Mouse (Mus musculus) MEL (cell line): ENCODE data around the gene Gm9903. TPM values are rescaled to one million over a fixed set of nuclear protein-coding genes. Genes with fewer than 3 reads are reported as not detected.

Experiments
- DNase-seq: peaks from one replicate; pipeline ENCODE4 v3.0.0; 2011; ENCODE audit warnings: low read depth, low spot score
- H3K27ac ChIP-seq: 2 replicates; pipeline ENCODE4 v1.5.1; 2012; ENCODE audit warnings: low read depth, mild to moderate bottlenecking, control low read depth, low read length, moderate library complexity; ENCODE audit not compliant: control insufficient read depth
- H3K27me3 ChIP-seq, 2 experiments: fragments of 150-350 bp in 1 of 2; sonication (generic) in 1 of 2; 2 replicates each; pipeline ENCODE4 v1.6.1; 2012; ENCODE audit warnings: low read length in 2 of 2, mild to moderate bottlenecking in 2 of 2, improper control_type of control experiment in 1 of 2, moderate library complexity in 1 of 2; ENCODE audit not compliant: insufficient read depth in 2 of 2, control insufficient read depth in 1 of 2
- H3K36me3 ChIP-seq, 2 experiments: 2 replicates each; pipeline ENCODE4 v1.6.1; 2012 to 2014; ENCODE audit warnings: low read length in 2 of 2, improper control_type of control experiment in 1 of 2, inconsistent platforms in 1 of 2, mild to moderate bottlenecking in 1 of 2; ENCODE audit not compliant: insufficient read depth in 2 of 2, control insufficient read depth in 1 of 2
- H3K4me1 ChIP-seq, 2 experiments: fragments of 150-350 bp in 1 of 2; sonication (generic) in 1 of 2; 2 replicates each; pipeline ENCODE4 v1.6.1; 2012; ENCODE audit warnings: low read length in 2 of 2, improper control_type of control experiment in 1 of 2, mild to moderate bottlenecking in 1 of 2; ENCODE audit not compliant: insufficient read depth in 2 of 2, control insufficient read depth in 1 of 2
- H3K4me3 ChIP-seq, 2 experiments: fragments of 150-350 bp in 1 of 2; sonication (generic) in 1 of 2; 2 replicates each; pipeline ENCODE4 v1.5.1; 2012; ENCODE audit warnings: low read depth in 2 of 2, low read length in 2 of 2, mild to moderate bottlenecking in 2 of 2, moderate library complexity in 2 of 2, control low read depth in 1 of 2, improper control_type of control experiment in 1 of 2; ENCODE audit not compliant: control insufficient read depth in 1 of 2, insufficient read depth in 1 of 2
- H3K79me2 ChIP-seq: 2 replicates; pipeline ENCODE4 v1.6.1; 2012; ENCODE audit warnings: mild to moderate bottlenecking, low read length, moderate library complexity; ENCODE audit not compliant: control insufficient read depth, poor library complexity, insufficient read depth
- H3K9ac ChIP-seq: 2 replicates; pipeline ENCODE4 v1.6.1; 2012; ENCODE audit warnings: low read depth, mild to moderate bottlenecking, control low read depth, low read length, moderate library complexity; ENCODE audit not compliant: control insufficient read depth, poor library complexity, severe bottlenecking
- H3K9me3 ChIP-seq: fragments of 150-350 bp; sonication (generic); replicated peaks from 2 replicates; pipeline ENCODE4 v1.6.1; 2012; ENCODE audit warnings: mild to moderate bottlenecking, low read length, improper control_type of control experiment, moderate library complexity; ENCODE audit not compliant: insufficient read depth
- BHLHE40 ChIP-seq: IDR thresholded peaks from 2 replicates; pipeline ENCODE4 v1.6.1; 2012; ENCODE audit warnings: low read depth, mild to moderate bottlenecking, inconsistent platforms, low read length, improper control_type of control experiment, borderline replicate concordance
- CHD1 ChIP-seq: IDR thresholded peaks from 2 replicates; pipeline ENCODE4 v1.6.1; 2012; ENCODE audit warnings: low read depth, mild to moderate bottlenecking, inconsistent platforms, low read length, improper control_type of control experiment
- CHD2 ChIP-seq: IDR thresholded peaks from 2 replicates; pipeline ENCODE4 v1.6.1; 2011; ENCODE audit warnings: low read length, improper control_type of control experiment
- CTCF ChIP-seq, 3 experiments: IDR thresholded peaks in 2 of 3; conservative IDR thresholded peaks in 1 of 3; 2 replicates each; pipeline ENCODE4 v1.5.1; 2011 to 2012; ENCODE audit warnings: low read length in 3 of 3, low read depth in 2 of 3, mild to moderate bottlenecking in 2 of 3, improper control_type of control experiment in 1 of 3, inconsistent platforms in 1 of 3, mixed read lengths in 1 of 3, moderate library complexity in 1 of 3; ENCODE audit not compliant: control insufficient read depth in 1 of 3, insufficient read depth in 1 of 3, poor library complexity in 1 of 3, severe bottlenecking in 1 of 3
- E2F4 ChIP-seq: IDR thresholded peaks from 2 replicates; pipeline ENCODE4 v1.6.1; 2011; ENCODE audit warnings: low read depth, low read length, improper control_type of control experiment, borderline replicate concordance
- ELF1 ChIP-seq: IDR thresholded peaks from 2 replicates; pipeline ENCODE4 v1.6.1; 2014; ENCODE audit warnings: low read depth, mild to moderate bottlenecking, inconsistent platforms, low read length, improper control_type of control experiment, moderate library complexity
- EP300 ChIP-seq, 2 experiments: IDR thresholded peaks; 2 replicates each; pipeline ENCODE4 v1.6.1; 2011; ENCODE audit warnings: improper control_type of control experiment in 2 of 2, low read length in 2 of 2, low read depth in 1 of 2, mild to moderate bottlenecking in 1 of 2
- ETS1 ChIP-seq: IDR thresholded peaks from 2 replicates; pipeline ENCODE4 v1.6.1; 2012; ENCODE audit warnings: low read depth, mild to moderate bottlenecking, inconsistent platforms, low read length, improper control_type of control experiment, moderate library complexity
- GATA1 ChIP-seq: IDR thresholded peaks from 2 replicates; pipeline ENCODE4 v1.6.1; 2011; ENCODE audit warnings: low read depth, low read length, improper control_type of control experiment
- HCFC1 ChIP-seq: IDR thresholded peaks from 2 replicates; pipeline ENCODE4 v1.6.1; 2012; ENCODE audit warnings: low read depth, mild to moderate bottlenecking, inconsistent platforms, low read length, improper control_type of control experiment, moderate library complexity
- JUND ChIP-seq: IDR thresholded peaks from 2 replicates; pipeline ENCODE4 v1.6.1; 2011; ENCODE audit warnings: low read depth, mild to moderate bottlenecking, improper control_type of control experiment, low read length
- KAT2A ChIP-seq: conservative IDR thresholded peaks from 2 replicates; pipeline ENCODE4 v1.6.1; 2012; ENCODE audit warnings: low read depth, low read length, improper control_type of control experiment, inconsistent platforms
- MAFK ChIP-seq: IDR thresholded peaks from 2 replicates; pipeline ENCODE4 v1.6.1; 2011; ENCODE audit warnings: low read depth, mild to moderate bottlenecking, low read length, improper control_type of control experiment, borderline replicate concordance
- MAZ ChIP-seq: IDR thresholded peaks from 2 replicates; pipeline ENCODE4 v1.6.1; 2012; ENCODE audit warnings: low read depth, mild to moderate bottlenecking, inconsistent platforms, low read length, improper control_type of control experiment
- MEF2A ChIP-seq: IDR thresholded peaks from 2 replicates; pipeline ENCODE4 v1.6.1; 2014; ENCODE audit warnings: low read depth, mild to moderate bottlenecking, inconsistent platforms, low read length, improper control_type of control experiment; ENCODE audit not compliant: poor library complexity, insufficient replicate concordance, severe bottlenecking; ENCODE audit errors: extremely low read depth
- MXI1 ChIP-seq: IDR thresholded peaks from 2 replicates; pipeline ENCODE4 v1.6.1; 2011; ENCODE audit warnings: mild to moderate bottlenecking, low read depth, low read length, improper control_type of control experiment
- MYB ChIP-seq: IDR thresholded peaks from 2 replicates; pipeline ENCODE4 v1.6.1; 2011; ENCODE audit warnings: mild to moderate bottlenecking, low read depth, low read length, improper control_type of control experiment
- MYC ChIP-seq: IDR thresholded peaks from 2 replicates; pipeline ENCODE4 v1.6.1; 2011; ENCODE audit warnings: low read depth, mild to moderate bottlenecking, low read length, improper control_type of control experiment, moderate library complexity
- NELFE ChIP-seq: IDR thresholded peaks from 2 replicates; pipeline ENCODE4 v1.6.1; 2011; ENCODE audit warnings: low read depth, low read length, improper control_type of control experiment
- NRF1 ChIP-seq: IDR thresholded peaks from 2 replicates; pipeline ENCODE4 v1.6.1; 2014; ENCODE audit warnings: low read depth, mild to moderate bottlenecking, inconsistent platforms, low read length, improper control_type of control experiment, moderate library complexity; ENCODE audit not compliant: poor library complexity, insufficient read depth, severe bottlenecking
- POLR2A ChIP-seq, 2 experiments: IDR thresholded peaks; 2 replicates each; pipeline ENCODE4 v1.6.1; 2011 to 2012; ENCODE audit warnings: low read length in 2 of 2, mild to moderate bottlenecking in 2 of 2, control low read depth in 1 of 2, improper control_type of control experiment in 1 of 2, low read depth in 1 of 2, moderate library complexity in 1 of 2; ENCODE audit not compliant: control insufficient read depth in 1 of 2, insufficient read depth in 1 of 2, poor library complexity in 1 of 2
- POLR2AphosphoS2 ChIP-seq: IDR thresholded peaks from 2 replicates; pipeline ENCODE4 v1.6.1; 2011; ENCODE audit warnings: low read length, improper control_type of control experiment
- RAD21 ChIP-seq: IDR thresholded peaks from 2 replicates; pipeline ENCODE4 v1.6.1; 2011; ENCODE audit warnings: mild to moderate bottlenecking, low read depth, low read length, improper control_type of control experiment
- RCOR1 ChIP-seq: IDR thresholded peaks from 2 replicates; pipeline ENCODE4 v1.6.1; 2012; ENCODE audit warnings: low read depth, mild to moderate bottlenecking, inconsistent platforms, low read length, improper control_type of control experiment
- SIN3A ChIP-seq: IDR thresholded peaks from 2 replicates; pipeline ENCODE4 v1.6.1; 2012; ENCODE audit warnings: low read length, improper control_type of control experiment, inconsistent platforms
- SMC3 ChIP-seq: IDR thresholded peaks from 2 replicates; pipeline ENCODE4 v1.6.1; 2011; ENCODE audit warnings: low read depth, low read length, improper control_type of control experiment
- TAL1 ChIP-seq: IDR thresholded peaks from 2 replicates; pipeline ENCODE4 v1.6.1; 2012; ENCODE audit warnings: mild to moderate bottlenecking, inconsistent platforms, low read length, moderate library complexity, mixed read lengths
- TBP ChIP-seq: IDR thresholded peaks from 2 replicates; pipeline ENCODE4 v1.8.0; 2011; ENCODE audit warnings: low read depth, low read length, improper control_type of control experiment
- TCF12 ChIP-seq: IDR thresholded peaks from 2 replicates; pipeline ENCODE4 v1.6.1; 2014; ENCODE audit warnings: low read depth, mild to moderate bottlenecking, inconsistent platforms, low read length, improper control_type of control experiment, moderate library complexity
- USF2 ChIP-seq, 2 experiments: IDR thresholded peaks; 2 replicates each; pipeline ENCODE4 v1.6.1; 2011 to 2012; ENCODE audit warnings: improper control_type of control experiment in 2 of 2, low read length in 2 of 2, borderline replicate concordance in 1 of 2, inconsistent platforms in 1 of 2, low read depth in 1 of 2, mild to moderate bottlenecking in 1 of 2; ENCODE audit not compliant: insufficient read depth in 1 of 2
- ZC3H11A ChIP-seq: IDR thresholded peaks from 2 replicates; pipeline ENCODE4 v1.6.1; 2012; ENCODE audit warnings: low read depth, mild to moderate bottlenecking, inconsistent platforms, low read length, improper control_type of control experiment
- ZKSCAN1 ChIP-seq: IDR thresholded peaks from 2 replicates; pipeline ENCODE4 v1.6.1; 2012; ENCODE audit warnings: low read depth, mild to moderate bottlenecking, inconsistent platforms, low read length, improper control_type of control experiment, moderate library complexity
- ZMIZ1 ChIP-seq: IDR thresholded peaks from 2 replicates; pipeline ENCODE4 v1.6.1; 2012; ENCODE audit warnings: low read depth, mild to moderate bottlenecking, inconsistent platforms, low read length, improper control_type of control experiment, moderate library complexity
- ZNF384 ChIP-seq: IDR thresholded peaks from 2 replicates; pipeline ENCODE4 v1.6.1; 2012; ENCODE audit warnings: low read depth, mild to moderate bottlenecking, inconsistent platforms, low read length, improper control_type of control experiment
- polyA plus RNA-seq, 2 experiments: library from polyadenylated mRNA; stranded (reverse) in 1 of 2; unstranded in 1 of 2; fragments of >175 nt in 1 of 2; fragments of >200 nt in 1 of 2; gene quantifications; 2 replicates each; pipeline versions ENCODE4 v1.2.1 to v1.2.4; 2012; ENCODE audit warnings: low replicate concordance in 2 of 2, low read depth in 1 of 2; ENCODE audit not compliant: insufficient read length in 2 of 2, insufficient read depth in 1 of 2, missing spikeins in 1 of 2
- total RNA-seq: library from RNA; depleted of rRNA; stranded (reverse); fragments of 300-350 nt; gene quantifications from 2 replicates; pipeline ENCODE4 v1.2.3, GENCODE M21; 2012; rRNA removed

Gene Gm9903
- total RNA-seq (0.13 and 0.19 TPM in 2 replicates), polyA plus RNA-seq (under 1 TPM in 1 of 2 experiments, not detected in 1; 0.36 TPM)

GRCm38 (mm10) chr5:33629301-33629987, at the start of gene Gm9903, which contains the start of gene Fam53a:
Gene Gm9903 (plus strand): TSS chr5:33629925.
Gene Fam53a (minus strand): TSS chr5:33629635.
- Histone ChIP-seq H3K4me3 (peak within 1 kb of the TSS; percentile 87 to 96), H3K27me3 (no peaks in the 10 kb centered on the region)
- peak; percentile 99 for DNase-seq
- TF ChIP-seq TBP (peak; percentile 58; the same call in 1 of the 2 replicates), RAD21 (no peak), MEF2A (no peak; the same call in 1 of the 2 replicates), GATA1 (no peak), ZKSCAN1 (0 out of 2 replicates have a peak, but pooled peaks have one; percentile 7), ZMIZ1 (peak; percentile 98), MXI1 (peak; percentile 89), KAT2A (peak; percentile 61; the same call in 1 of the 2 replicates), CTCF (IDR thresholded peaks at IDR 0.05 in 2 of 3, conservative IDR thresholded peaks at IDR 0.05 in 1 of 3; ENCODE audit: control insufficient read depth in 1 of 3, insufficient read depth in 1 of 3, low read depth in 2 of 3, low read length in 3 of 3, poor library complexity in 1 of 3, severe bottlenecking in 1 of 3) (no peak), ETS1 (peak; percentile 34; the same call in 1 of the 2 replicates), POLR2A (IDR thresholded peaks at IDR 0.05; ENCODE audit: control insufficient read depth in 1 of 2, insufficient read depth in 1 of 2, low read depth in 1 of 2, low read length in 2 of 2, poor library complexity in 1 of 2) (peak; percentile 98 to 100), NELFE (peak; percentile 100), RCOR1 (0 out of 2 replicates have a peak, but pooled peaks have one; percentile 28), HCFC1 (peak; percentile 77), EP300 (IDR thresholded peaks at IDR 0.05; ENCODE audit: low read depth in 1 of 2, low read length in 2 of 2) (0 out of 4 replicates have a peak, but pooled peaks of 1 of the 2 experiments have one; percentile 13), ZNF384 (no peak), E2F4 (peak; percentile 56; the same call in 1 of the 2 replicates), JUND (no peak), MYC (peak; percentile 48; the same call in 1 of the 2 replicates), ELF1 (peak; percentile 79), TAL1 (no peak), TCF12 (peak; percentile 67), SIN3A (peak; percentile 84), MAZ (peak; percentile 48; the same call in 1 of the 2 replicates), CHD1 (peak; percentile 45; the same call in 1 of the 2 replicates), MYB (no peak), NRF1 (peak; percentile 69), POLR2AphosphoS2 (peak; percentile 98), BHLHE40 (no peak), ZC3H11A (no peak), CHD2 (no peak), USF2 (IDR thresholded peaks at IDR 0.05; ENCODE audit: borderline replicate concordance in 1 of 2, insufficient read depth in 1 of 2, low read depth in 1 of 2, low read length in 2 of 2) (0 out of 4 replicates have a peak, but pooled peaks of 1 of the 2 experiments have one; percentile 30), SMC3 (no peak), MAFK (no peak)

More at GRCm38 (mm10) chr5:33629301-33629987, at the start of gene Gm9903, which contains the start of gene Fam53a:
- H3K27ac ChIP-seq = peak within 1 kb of the TSS; percentile 93
- H3K4me1 ChIP-seq = peaks cover 10 to 17% of the 10 kb centered on the region in 2 experiments
- peaks cover 25% of the 10 kb centered on the region for H3K79me2 ChIP-seq
- peaks cover 0 to 17% of the 10 kb centered on the region in 2 experiments; a peak in 2 of 4 replicates for H3K36me3 ChIP-seq
- H3K9ac ChIP-seq = peak within 1 kb of the TSS; percentile 93
- H3K9me3 ChIP-seq = no peaks in the 10 kb centered on the region
